Mouse (Mus musculus): Measurements from ENCODE around the gene Rhod. TPM values are rescaled to one million over a fixed set of nuclear protein-coding genes. Genes with fewer than 3 reads are reported as not detected.

Rhod gene
- total RNA-seq, 4 experiments from 2014 or later = 0.30 to 1.5 (median 0.47) TPM

GRCm38 (mm10) chr19:4451098-4451497 is 11.9 kb upstream of the Rhod start:
- no peak for DNase-seq (ENCODE audit: low spot score in 2 of 2)

- no peak for DNase-seq (ENCODE audit: low spot score in 2 of 2)
These were observed 11.4 kb upstream of the Rhod start for GRCm38 (mm10) chr19:4450666-4451065.

GRCm38 (mm10) chr19:4449230-4449629 is 10.0 kb upstream of the Rhod start:
- no peak for DNase-seq (ENCODE audit: low spot score in 2 of 2)

GRCm38 (mm10) chr19:4447445-4447844 is 8.2 kb upstream of the Rhod start:
- no peak for DNase-seq (ENCODE audit: low spot score in 2 of 2)

- no peak for DNase-seq (ENCODE audit: low spot score in 2 of 2)
These were observed 7.6 kb upstream of the Rhod start for GRCm38 (mm10) chr19:4446661-4447420.

- peak in 1 of 2 experiments; percentile 70 for DNase-seq (ENCODE audit: low spot score in 2 of 2)
These were observed 3.2 kb upstream of the Rhod start for GRCm38 (mm10) chr19:4442408-4442807.

GRCm38 (mm10) chr19:4441621-4442161 is 2.5 kb upstream of the Rhod start:
- no peak for DNase-seq (ENCODE audit: low spot score in 2 of 2)

- DNase-seq (ENCODE audit: low spot score in 2 of 2) = no peak
These were observed 1.9 kb upstream of the Rhod start for GRCm38 (mm10) chr19:4441090-4441591.

GRCm38 (mm10) chr19:4440222-4440621 is 990 bp upstream of the Rhod start:
- DNase-seq (ENCODE audit: low spot score in 2 of 2) = no peak

GRCm38 (mm10) chr19:4438791-4439160 is 456 bp downstream of the Rhod start:
- DNase-seq (ENCODE audit: low spot score in 2 of 2) = no peak

- no peak for DNase-seq (ENCODE audit: low spot score in 2 of 2)
These were observed 1.3 kb downstream of the Rhod start for GRCm38 (mm10) chr19:4437886-4438285.

GRCm38 (mm10) chr19:4436254-4436653 is 3.0 kb downstream of the Rhod start:
- DNase-seq (ENCODE audit: low spot score in 2 of 2) = no peak

GRCm38 (mm10) chr19:4434999-4435398 is 4.2 kb downstream of the Rhod start:
- DNase-seq (ENCODE audit: low spot score in 2 of 2) = no peak

GRCm38 (mm10) chr19:4433756-4434155 is 5.5 kb downstream of the Rhod start:
- DNase-seq (ENCODE audit: low spot score in 2 of 2) = no peak

- DNase-seq (ENCODE audit: low spot score in 2 of 2) = no peak
These were observed 9.1 kb downstream of the Rhod start for GRCm38 (mm10) chr19:4430091-4430620.

GRCm38 (mm10) chr19:4425610-4426366 is 13.4 kb downstream of the Rhod start:
- DNase-seq (ENCODE audit: low spot score in 2 of 2) = no peak

- DNase-seq (ENCODE audit: low spot score in 2 of 2) = no peak
These were observed 16.2 kb downstream of the Rhod start for GRCm38 (mm10) chr19:4423021-4423420.

GRCm38 (mm10) chr19:4422581-4422980 is 16.7 kb downstream of the Rhod start:
- no peak for DNase-seq (ENCODE audit: low spot score in 2 of 2)

- no peak for DNase-seq (ENCODE audit: low spot score in 2 of 2)
These were observed 18.9 kb downstream of the Rhod start for GRCm38 (mm10) chr19:4420153-4420910.

GRCm38 (mm10) chr19:4419711-4420110 is 19.5 kb downstream of the Rhod start:
- DNase-seq (ENCODE audit: low spot score in 2 of 2) = no peak

GRCm38 (mm10) chr19:4417713-4418112 is 21.5 kb downstream of the Rhod start:
- no peak for DNase-seq (ENCODE audit: low spot score in 2 of 2)

Data from left cerebral cortex, adult 8-10 months (tissue).